Mouse (Mus musculus): ENCODE results near the gene 1500009C09Rik.

GRCm38 (mm10) chr15:82255944-82256383 lies 3.8 kb downstream of the 1500009C09Rik start:
- TF ChIP-seq CTCF (IDR thresholded peaks at IDR 0.05; ENCODE audit: low read depth) (no peak), EP300 (IDR thresholded peaks at IDR 0.05; ENCODE audit: low read depth) (no peak)
